Mouse (Mus musculus): ENCODE measurements around the gene Eea1.

- TF ChIP-seq CTCF (IDR thresholded peaks at IDR 0.05; ENCODE audit: extremely low read depth, insufficient read length, insufficient replicate concordance, low read depth, low read length) (no peak), POLR2A (IDR thresholded peaks at IDR 0.05; ENCODE audit: low read depth, low read length) (no peak)
Measured at GRCm38 (mm10) chr10:95950797-95951196, 10.3 kb downstream of the Eea1 start.

Measured in small intestine, adult 2 months (tissue).